8 mouse cellular contexts compared by ENCODE assay signal in genomic region chr5:43781977-43782930, GRCm38 (mm10). TPM values are rescaled to one million over a fixed set of nuclear protein-coding genes. Genes with fewer than 3 reads are reported as not detected.
A peak's percentile ranks its signal among the peaks of the same experiment; 100 is the strongest.
DNase-seq lines count a peak whose midpoint lies in the region; ATAC-seq and TF ChIP-seq lines count a peak whose summit lies in the region.

No protein-coding gene starts in this region.

- H3K27me3 ChIP-seq in C2C12 (ENCODE audit: control insufficient read depth, insufficient read depth, insufficient read length) = no peaks in the 10 kb centered on the region
- no peaks in the 10 kb centered on the region for H3K27me3 ChIP-seq in heart, embryonic 11.5 days (ENCODE audit: control insufficient read depth, insufficient read depth, low read length)
- no peaks in the 10 kb centered on the region for H3K27me3 ChIP-seq in kidney, embryonic 16.5 days (ENCODE audit: insufficient read depth, low read length)
- no peaks in the 10 kb centered on the region for H3K27me3 ChIP-seq in liver, embryonic 12.5 days (replicated peaks)
- no peaks in the 10 kb centered on the region for H3K27me3 ChIP-seq in stomach, embryonic 14.5 days (ENCODE audit: control insufficient read depth, insufficient read depth, low read length)

- H3K9ac ChIP-seq in heart, embryonic 11.5 days (ENCODE audit: low read depth, low read length) = peak overlapping the region; percentile 95
- H3K9ac ChIP-seq in kidney, embryonic 16.5 days (replicated peaks; ENCODE audit: low read length) = peak overlapping the region; percentile 89
- peak overlapping the region; percentile 97 for H3K9ac ChIP-seq in liver, embryonic 12.5 days
- H3K9ac ChIP-seq in stomach, embryonic 14.5 days (replicated peaks; ENCODE audit: low read depth, low read length) = peak overlapping the region; percentile 95

- H3K4me3 ChIP-seq in C2C12 (ENCODE audit: insufficient read depth, poor library complexity, severe bottlenecking) = peak overlapping the region; percentile 63
- peak overlapping the region; percentile 94 for H3K4me3 ChIP-seq in embryonic fibroblast, embryonic 13.5 days (ENCODE audit: insufficient read depth, low read length)
- H3K4me3 ChIP-seq in heart, embryonic 11.5 days (ENCODE audit: low read depth, low read length) = peak overlapping the region; percentile 91
- peak overlapping the region; percentile 57 for H3K4me3 ChIP-seq in kidney, embryonic 16.5 days (ENCODE audit: low read length)
- peak overlapping the region; percentile 95 for H3K4me3 ChIP-seq in liver, embryonic 12.5 days
- peak overlapping the region; percentile 88 for H3K4me3 ChIP-seq in stomach, embryonic 14.5 days (ENCODE audit: low read depth, low read length)

- no peaks in the 10 kb centered on the region for H3K36me3 ChIP-seq in C2C12 (ENCODE audit: control insufficient read depth, insufficient read depth)
- H3K36me3 ChIP-seq in heart, embryonic 11.5 days (ENCODE audit: control insufficient read depth, insufficient read depth, low read length) = no peaks in the 10 kb centered on the region
- 0 out of 2 replicates have a peak, but pooled peaks cover 3% of the 10 kb centered on the region for H3K36me3 ChIP-seq in kidney, embryonic 16.5 days (ENCODE audit: insufficient read depth, low read length)
- H3K36me3 ChIP-seq in liver, embryonic 12.5 days = no peaks in the 10 kb centered on the region
- H3K36me3 ChIP-seq in stomach, embryonic 14.5 days (ENCODE audit: control insufficient read depth, insufficient read depth, low read length) = no peaks in the 10 kb centered on the region

- H3K79me3 ChIP-seq in C2C12 (ENCODE audit: low read depth) = peaks cover 41% of the 10 kb centered on the region

- H3K4me1 ChIP-seq in embryonic fibroblast, embryonic 13.5 days (ENCODE audit: control insufficient read depth, insufficient read depth, low read length) = peaks cover 2% of the 10 kb centered on the region; the same call in 1 of the 2 replicates
- H3K4me1 ChIP-seq in heart, embryonic 11.5 days (ENCODE audit: control insufficient read depth, insufficient read depth, low read length) = peaks cover 5% of the 10 kb centered on the region
- peaks cover 14% of the 10 kb centered on the region for H3K4me1 ChIP-seq in kidney, embryonic 16.5 days (ENCODE audit: insufficient read depth, low read length)
- peaks cover 40% of the 10 kb centered on the region for H3K4me1 ChIP-seq in liver, embryonic 12.5 days
- peaks cover 7% of the 10 kb centered on the region for H3K4me1 ChIP-seq in stomach, embryonic 14.5 days (ENCODE audit: control insufficient read depth, insufficient read depth, low read length)

- peak; percentile 82 for TF ChIP-seq POLR2A in embryonic fibroblast, embryonic 13.5 days (IDR thresholded peaks at IDR 0.05; ENCODE audit: low read depth, low read length)

- peak overlapping the region; percentile 69 for H3K4me2 ChIP-seq in heart, embryonic 11.5 days
- H3K4me2 ChIP-seq in kidney, embryonic 16.5 days (replicated peaks; ENCODE audit: low read depth, low read length) = peak overlapping the region; percentile 89
- peak overlapping the region; percentile 80 for H3K4me2 ChIP-seq in liver, embryonic 12.5 days
- H3K4me2 ChIP-seq in stomach, embryonic 14.5 days (replicated peaks; ENCODE audit: low read depth, low read length) = peak overlapping the region; percentile 76

- no peak for TF ChIP-seq CTCF in C2C12 (IDR thresholded peaks at IDR 0.05; ENCODE audit: control insufficient read depth, insufficient read depth, insufficient read length)
- no peak for TF ChIP-seq CTCF in embryonic fibroblast, embryonic 13.5 days (IDR thresholded peaks at IDR 0.05; ENCODE audit: borderline replicate concordance, insufficient read depth, low read length)

- 5% methylated on average over 77 of the region's 82 CpGs for WGBS in heart, embryonic 11.5 days (ENCODE audit: insufficient replicate concordance)
- 2% methylated on average over 75 of the region's 82 CpGs for WGBS in kidney, embryonic 16.5 days
- WGBS in liver, embryonic 12.5 days (ENCODE audit: insufficient replicate concordance) = 4% methylated on average over 78 of the region's 82 CpGs
- WGBS in stomach, embryonic 14.5 days = 3% methylated on average over 69 of the region's 82 CpGs

- no peaks in the 10 kb centered on the region for H3K9me3 ChIP-seq in heart, embryonic 11.5 days (replicated peaks; ENCODE audit: control insufficient read depth, low read length)
- H3K9me3 ChIP-seq in kidney, embryonic 16.5 days (ENCODE audit: low read length) = no peaks in the 10 kb centered on the region
- H3K9me3 ChIP-seq in liver, embryonic 12.5 days (replicated peaks) = no peaks in the 10 kb centered on the region
- H3K9me3 ChIP-seq in stomach, embryonic 14.5 days (ENCODE audit: control insufficient read depth, low read depth, low read length) = no peaks in the 10 kb centered on the region

- H3K79me2 ChIP-seq in C2C12 (ENCODE audit: control insufficient read depth, insufficient read depth) = peaks cover 47% of the 10 kb centered on the region

- peak overlapping the region; percentile 96 for H3ac ChIP-seq in C2C12 (ENCODE audit: control insufficient read depth, insufficient read length, low read depth)

- peak overlapping the region; percentile 60 for H3K27ac ChIP-seq in embryonic fibroblast, embryonic 13.5 days (ENCODE audit: insufficient read depth, low read length)
- peak overlapping the region; percentile 93 for H3K27ac ChIP-seq in heart, embryonic 11.5 days (ENCODE audit: low read depth, low read length)
- peak overlapping the region; percentile 96 for H3K27ac ChIP-seq in kidney, embryonic 16.5 days (ENCODE audit: low read length)
- peak overlapping the region; percentile 84 for H3K27ac ChIP-seq in liver, embryonic 12.5 days
- H3K27ac ChIP-seq in stomach, embryonic 14.5 days (ENCODE audit: low read length) = peak overlapping the region; percentile 95

- peak; percentile 88 for DNase-seq in brain, adult 2 months (ENCODE audit: low read depth, low spot score)
- peak; percentile 63 to 76 for DNase-seq in natural killer cell, adult 2 months (ENCODE audit: low spot score in 2 of 2)

- ATAC-seq in heart, embryonic 11.5 days (replicated peaks; ENCODE audit: insufficient number of reproducible peaks, low FRiP score, low TSS enrichment) = peak; percentile 90
- ATAC-seq in kidney, embryonic 16.5 days (ENCODE audit: low FRiP score, low TSS enrichment) = peak; percentile 94
- ATAC-seq in liver, embryonic 12.5 days = peak; percentile 90
- peak; percentile 90 for ATAC-seq in stomach, embryonic 14.5 days (ENCODE audit: insufficient number of reproducible peaks, insufficient read depth, low FRiP score, low read depth)

TF ChIP-seq in C2C12, 6 proteins besides CTCF, POLR2A, EP300 and RAD21:
- TF ChIP-seq USF1 (IDR thresholded peaks at IDR 0.05; ENCODE audit: low read depth) (peak; percentile 85), MAX (IDR thresholded peaks at IDR 0.05) (peak; percentile 72), MYOG (IDR thresholded peaks at IDR 0.05; ENCODE audit: control insufficient read depth, extremely low read depth, insufficient read length) (no peak), FOSL1 (IDR thresholded peaks at IDR 0.05; ENCODE audit: insufficient read depth, low read length, poor library complexity, severe bottlenecking) (no peak), CEBPB (IDR thresholded peaks at IDR 0.05; ENCODE audit: low read depth) (no peak), MYOD1 (IDR thresholded peaks at IDR 0.05; ENCODE audit: control insufficient read depth, insufficient read length, low read depth) (no peak)

RNA-seq across cellular contexts. Expression of gene Bst1, which starts 36.4 kb away (rescaled TPM):
- not detected for polyA plus RNA-seq in C2C12 (2012; fragmentation: generic; extraction: Trizol)
- polyA plus RNA-seq in embryonic fibroblast, embryonic 13.5 days (2011; ENCODE audit: insufficient read length, low read depth, missing spikeins) = 0.30 and 0.33 TPM in 2 replicates
- 0.23 TPM in 1 of 2 replicates, not detected in the other for polyA plus RNA-seq in heart, embryonic 11.5 days (2014; fragmentation: Nextera tagmentation; extraction: Ambion mirVana)
- 0.47 and 1.4 TPM in 2 replicates for polyA plus RNA-seq in kidney, embryonic 16.5 days (2015; fragmentation: Nextera tagmentation; extraction: Ambion mirVana)
- 0.20 and 0.26 TPM in 2 replicates for polyA plus RNA-seq in liver, embryonic 12.5 days (2016; fragmentation: Nextera tagmentation; extraction: Ambion mirVana)
- polyA plus RNA-seq in stomach, embryonic 14.5 days (2014; fragmentation: Nextera tagmentation; extraction: Ambion mirVana) = 0.18 and 0.19 TPM in 2 replicates

RNA-seq across cellular contexts. Expression of gene Fbxl5, which starts 39.2 kb away (rescaled TPM):
- 10.5 TPM for polyA plus RNA-seq in C2C12 (2012; fragmentation: generic; extraction: Trizol)
- polyA plus RNA-seq in embryonic fibroblast, embryonic 13.5 days (2011; ENCODE audit: insufficient read length, low read depth, missing spikeins) = 38.0 and 41.8 TPM in 2 replicates
- polyA plus RNA-seq in heart, embryonic 11.5 days (2014; fragmentation: Nextera tagmentation; extraction: Ambion mirVana) = 41.8 and 49.0 TPM in 2 replicates
- 64.5 and 66.6 TPM in 2 replicates for polyA plus RNA-seq in kidney, embryonic 16.5 days (2015; fragmentation: Nextera tagmentation; extraction: Ambion mirVana)
- polyA plus RNA-seq in liver, embryonic 12.5 days (2016; fragmentation: Nextera tagmentation; extraction: Ambion mirVana) = 26.7 and 27.3 TPM in 2 replicates
- polyA plus RNA-seq in stomach, embryonic 14.5 days (2014; fragmentation: Nextera tagmentation; extraction: Ambion mirVana) = 68.7 and 71.3 TPM in 2 replicates

Comparison
In these comparisons a context has a peak if more than half of its experiments do, and no peak if none do; other contexts are left out.
1. Peak in every context shown above with its lines: DNase-seq, ATAC-seq, H3K4me3 ChIP-seq and H3K27ac ChIP-seq.